Mouse (Mus musculus): ENCODE results near the gene Fam19a5.

The Fam19a5 gene

DNA sequence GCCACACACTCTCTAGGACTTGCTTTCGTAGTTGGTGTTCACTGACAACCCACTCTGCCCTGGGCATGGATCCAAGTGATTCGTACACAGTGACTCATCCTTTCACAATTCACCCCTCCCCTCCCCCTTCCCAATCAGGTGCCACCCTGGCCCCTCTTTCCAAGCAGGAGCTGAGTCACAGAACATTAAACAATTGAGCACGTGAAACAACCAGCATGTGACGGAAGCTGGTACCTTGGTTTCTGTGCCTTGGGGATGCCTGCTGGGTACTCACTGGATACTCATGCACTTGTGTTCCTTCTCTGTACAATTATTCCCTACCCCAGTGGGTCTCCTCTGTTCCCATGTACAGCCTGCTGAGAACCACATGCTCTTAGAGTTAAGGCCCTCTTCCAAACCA lies 53.0 kb downstream of the Fam19a5 start:
- DNase-seq = peak; percentile 48 to 65

GRCm38 (mm10) chr15:87597766-87598165 lies 53.7 kb downstream of the Fam19a5 start:
- peak in 1 of 2 experiments; percentile 34 for DNase-seq

- DNase-seq = peak; percentile 60 to 65
These were observed 54.5 kb downstream of the Fam19a5 start for GRCm38 (mm10) chr15:87598636-87599035.

DNA sequence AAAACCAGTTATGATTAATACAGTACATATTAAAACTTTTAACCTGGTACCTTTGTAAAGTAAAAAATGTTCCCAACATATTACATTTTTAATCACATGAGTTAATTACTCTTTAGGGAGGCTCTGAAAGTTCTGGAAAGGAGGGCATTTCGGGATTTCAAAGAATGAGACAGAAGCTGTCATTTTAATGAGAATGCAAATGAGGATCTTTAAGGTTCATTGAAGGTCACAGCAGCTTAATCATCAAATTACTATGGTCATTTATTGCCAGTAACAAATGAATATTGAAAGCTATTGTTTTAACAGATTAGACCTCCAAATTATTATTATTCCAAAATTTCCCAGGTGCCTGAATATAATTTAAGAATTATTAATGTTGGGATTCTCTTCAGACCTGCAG lies 59.2 kb downstream of the Fam19a5 start:
- no peak for DNase-seq

- no peak for DNase-seq
These were observed 61.6 kb downstream of the Fam19a5 start for GRCm38 (mm10) chr15:87605504-87606280.

DNA sequence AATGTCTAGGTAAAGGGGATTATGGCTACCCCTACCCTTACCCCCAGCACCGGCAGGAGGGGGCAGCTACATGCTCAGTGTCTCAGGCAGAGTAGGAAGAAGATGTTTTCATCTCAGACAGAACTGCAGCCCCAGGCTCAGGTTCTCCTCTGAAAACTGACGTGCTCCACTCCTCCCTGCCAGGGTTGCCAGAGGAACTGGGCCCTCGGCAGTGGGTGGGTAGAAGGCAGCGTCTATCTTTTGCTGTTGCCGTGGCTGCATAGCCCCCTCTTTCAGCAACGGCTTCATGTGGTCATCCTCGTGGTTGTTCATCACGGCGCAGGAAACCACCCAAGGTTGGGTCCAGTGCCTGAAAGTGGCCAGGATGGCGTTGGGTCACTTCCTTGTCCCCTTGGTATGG lies 62.6 kb downstream of the Fam19a5 start:
- DNase-seq = no peak

DNA sequence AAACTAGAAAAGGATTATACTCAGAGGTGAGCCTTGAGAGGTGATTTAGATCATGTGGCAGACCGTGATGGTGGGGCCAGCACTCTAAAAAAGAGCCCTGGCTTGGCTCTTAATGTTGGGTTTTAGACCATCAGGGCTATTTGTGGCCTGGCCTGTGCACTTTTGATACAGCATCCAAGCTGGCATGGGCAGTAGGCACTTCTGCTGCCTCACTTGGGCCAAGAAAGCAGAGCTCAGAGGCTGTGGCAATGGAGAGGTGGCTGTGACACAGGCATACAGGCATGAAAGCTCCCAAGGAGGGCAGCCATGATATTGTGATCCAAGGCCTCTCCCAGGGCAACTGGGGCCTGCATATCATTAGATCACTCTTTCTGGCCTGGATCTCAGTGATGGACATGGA lies 65.1 kb downstream of the Fam19a5 start:
- peak; percentile 26 to 31 for DNase-seq

DNA sequence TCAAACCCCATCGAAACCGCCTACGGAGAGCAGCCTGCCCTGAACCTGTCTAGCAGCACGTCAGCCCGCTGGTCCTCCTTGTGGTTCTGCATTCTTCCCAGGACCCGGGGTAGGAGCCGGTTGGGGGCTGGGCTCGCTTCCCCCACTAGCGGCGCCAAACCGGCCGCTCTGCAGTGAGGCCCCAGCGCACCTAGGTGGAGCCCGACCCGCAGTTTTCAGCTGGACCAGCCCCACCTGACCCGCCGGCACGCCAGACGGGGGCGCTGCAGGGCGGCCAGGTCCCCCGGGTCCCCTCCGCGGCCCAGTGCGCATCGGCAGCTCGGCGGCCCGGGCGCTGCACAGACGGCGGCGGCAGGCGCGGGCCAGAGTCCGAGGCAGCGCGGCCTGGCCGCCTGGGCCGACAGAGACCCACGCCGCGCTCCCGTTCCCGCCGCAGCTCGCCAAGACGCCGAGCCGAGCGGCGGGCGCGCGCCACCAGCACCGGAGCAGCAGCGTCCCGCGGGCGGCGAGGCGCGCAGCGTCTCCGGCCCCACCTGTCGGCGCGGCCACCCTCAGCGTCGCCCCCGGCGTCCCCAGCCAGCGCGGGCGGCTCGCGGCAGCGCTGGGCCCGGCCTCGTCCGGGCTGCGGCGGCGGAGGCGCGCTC lies 80.0 kb downstream of the Fam19a5 start:
- peak; percentile 89 to 94 for DNase-seq

GRCm38 (mm10) chr15:87624610-87625091 lies 80.6 kb downstream of the Fam19a5 start:
- DNase-seq = peak in 1 of 2 experiments; percentile 29

DNA sequence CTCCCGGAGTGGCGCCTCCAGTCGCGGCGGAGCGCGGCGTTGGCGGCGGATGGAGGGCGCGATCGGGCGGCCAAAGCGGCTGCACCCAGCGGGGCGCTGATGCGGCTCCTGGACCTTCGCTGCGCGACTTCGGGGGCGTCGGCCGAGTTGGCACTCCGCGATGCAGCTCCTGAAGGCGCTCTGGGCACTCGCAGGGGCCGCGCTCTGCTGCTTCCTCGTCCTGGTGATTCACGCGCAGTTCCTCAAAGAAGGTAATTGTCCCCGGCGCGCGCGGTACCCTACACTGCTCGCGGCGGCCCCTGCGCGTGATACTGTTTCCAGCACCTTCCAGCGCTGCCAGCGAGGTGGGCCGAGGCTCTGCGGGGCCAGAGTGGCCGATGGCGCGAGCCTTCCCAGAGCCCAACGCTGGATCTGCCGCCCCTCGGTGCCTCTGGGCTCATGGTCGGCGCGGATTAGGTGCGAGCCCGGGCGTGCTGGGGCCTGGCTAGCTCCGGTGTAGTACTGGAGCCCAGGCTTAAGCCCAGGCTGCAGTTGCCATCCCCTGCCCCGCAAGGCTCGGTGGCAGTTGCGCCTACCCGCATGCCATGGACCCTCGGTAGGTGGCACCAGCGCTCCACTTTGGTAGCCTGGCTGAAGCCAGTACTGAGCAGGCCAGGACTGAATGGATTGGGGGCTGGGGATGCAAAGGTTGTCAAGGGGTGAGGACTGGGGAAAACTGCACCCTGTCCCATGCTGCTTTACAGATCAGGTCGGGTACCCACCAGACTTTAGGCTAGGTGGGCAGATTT lies 81.3 kb downstream of the Fam19a5 start:
- peak; percentile 94 to 95 for DNase-seq

DNA sequence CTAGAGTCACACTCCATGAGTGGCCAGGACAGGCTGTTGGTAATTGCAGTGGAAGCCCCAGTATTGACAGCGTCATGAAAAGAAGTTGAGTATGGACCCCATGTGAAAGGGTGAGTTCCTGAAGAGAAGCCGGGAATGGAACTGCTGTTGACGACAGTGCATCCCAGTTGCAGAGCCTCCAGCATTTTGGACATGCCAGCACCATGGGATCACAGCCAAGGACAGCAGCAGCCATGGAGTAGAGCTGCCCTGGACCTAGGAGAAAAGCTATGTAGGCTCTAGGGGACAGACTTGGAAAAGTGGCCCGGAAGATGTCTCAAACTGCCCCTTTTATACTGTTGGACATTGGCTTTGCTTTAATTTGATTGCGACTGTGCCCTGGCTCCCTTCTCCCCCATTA lies 91.2 kb downstream of the Fam19a5 start:
- peak; percentile 35 to 37 for DNase-seq

- DNase-seq = no peak
These were observed 92.3 kb downstream of the Fam19a5 start for GRCm38 (mm10) chr15:87636407-87636806.

GRCm38 (mm10) chr15:87637234-87637633 lies 93.1 kb downstream of the Fam19a5 start:
- no peak for DNase-seq

GRCm38 (mm10) chr15:87638270-87638669 lies 94.2 kb downstream of the Fam19a5 start:
- DNase-seq = no peak

GRCm38 (mm10) chr15:87646313-87647061 lies 102.4 kb downstream of the Fam19a5 start:
- DNase-seq = no peak

- DNase-seq = no peak
These were observed 105.6 kb downstream of the Fam19a5 start for GRCm38 (mm10) chr15:87649651-87650050.

GRCm38 (mm10) chr15:87654551-87654950 lies 110.5 kb downstream of the Fam19a5 start:
- no peak for DNase-seq

DNA sequence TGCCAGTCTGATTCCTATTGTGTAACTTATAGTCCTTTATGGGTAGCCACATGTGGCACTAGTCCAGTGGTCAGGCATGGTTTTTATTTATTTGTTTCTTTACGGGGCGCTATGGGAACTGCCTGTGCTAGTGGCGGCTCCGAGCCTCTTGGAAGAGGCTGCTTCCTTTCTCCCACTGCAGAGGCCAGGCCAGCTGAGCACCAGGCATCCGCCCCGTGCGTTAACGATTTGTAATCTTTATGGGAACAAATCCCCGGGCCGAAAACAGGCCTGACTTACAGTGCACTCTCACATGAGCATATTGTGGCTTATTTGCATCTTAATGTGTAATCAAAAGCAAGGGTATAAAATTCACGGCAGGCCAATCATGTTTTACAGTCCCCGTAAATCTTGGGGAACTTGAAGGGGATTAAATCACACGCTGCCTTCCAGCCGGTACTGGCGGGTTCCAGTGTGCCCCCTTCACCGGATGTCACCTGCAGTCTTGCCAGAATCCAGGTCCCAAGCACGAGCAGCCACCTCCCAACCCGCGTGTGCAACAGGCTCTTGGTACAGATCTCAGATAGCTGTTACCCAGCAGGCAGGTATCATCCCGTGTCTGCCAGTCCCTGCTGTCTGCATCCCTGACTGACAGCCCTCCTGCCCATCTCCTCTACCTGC lies 112.5 kb downstream of the Fam19a5 start:
- no peak for DNase-seq

DNA sequence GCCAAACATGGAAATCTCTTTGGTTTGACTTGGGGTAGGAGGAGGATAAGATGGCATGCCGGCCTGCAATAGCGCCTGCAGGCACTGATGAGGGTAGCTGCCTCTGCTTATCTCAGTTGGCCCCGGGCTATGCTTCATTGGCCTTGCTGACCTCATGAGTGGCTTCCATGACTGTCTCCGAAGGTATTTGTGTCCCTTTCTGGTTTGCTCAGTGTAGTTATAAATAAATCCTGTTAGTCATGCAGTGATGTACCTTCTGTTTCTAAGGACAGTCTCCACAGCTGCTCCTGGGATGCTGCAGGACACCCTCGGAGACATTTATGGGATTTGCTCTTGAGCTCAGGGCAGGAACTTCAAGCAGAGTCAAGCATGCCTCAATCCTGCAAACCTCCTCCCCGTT lies 115.6 kb downstream of the Fam19a5 start:
- no peak for DNase-seq

DNA sequence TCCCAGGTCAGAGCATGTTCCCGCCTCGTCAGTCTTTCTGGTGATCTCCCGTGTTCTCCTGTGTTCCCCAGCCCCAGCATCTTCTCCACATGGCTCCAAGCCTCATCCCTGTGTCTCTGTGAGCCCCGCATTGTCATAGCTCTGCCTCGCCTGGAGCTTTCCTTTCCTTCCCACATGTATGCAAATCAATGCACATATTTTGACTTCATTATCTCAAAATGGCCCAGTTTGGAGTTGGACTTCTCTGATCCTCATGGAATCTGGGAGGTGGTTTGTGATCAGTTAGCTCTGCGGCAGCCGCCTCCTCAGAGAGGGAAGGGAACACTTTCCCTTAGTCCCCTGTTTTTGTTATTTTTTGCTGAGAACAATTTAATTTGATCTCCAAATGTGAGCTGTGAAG lies 117.9 kb downstream of the Fam19a5 start:
- DNase-seq = no peak

- DNase-seq = peak; percentile 57 to 67
These were observed 122.1 kb downstream of the Fam19a5 start for GRCm38 (mm10) chr15:87666041-87666750.

Measured in cerebellum, postnatal 36 days (tissue).